Mouse (Mus musculus): Measurements from ENCODE around the gene Tnfsfm13. TPM values are rescaled to one million over a fixed set of nuclear protein-coding genes. Genes with fewer than 3 reads are reported as not detected.
"Not testable (repeated sequence)": the region's sequence is repeated elsewhere in the genome, so short reads cannot be mapped to it uniquely, and the experiment has no call there.

Gene Tnfsfm13
- polyA plus RNA-seq (2014; fragmentation: Nextera tagmentation; extraction: Ambion mirVana): 1.4 and 1.5 TPM in 2 replicates

DNA sequence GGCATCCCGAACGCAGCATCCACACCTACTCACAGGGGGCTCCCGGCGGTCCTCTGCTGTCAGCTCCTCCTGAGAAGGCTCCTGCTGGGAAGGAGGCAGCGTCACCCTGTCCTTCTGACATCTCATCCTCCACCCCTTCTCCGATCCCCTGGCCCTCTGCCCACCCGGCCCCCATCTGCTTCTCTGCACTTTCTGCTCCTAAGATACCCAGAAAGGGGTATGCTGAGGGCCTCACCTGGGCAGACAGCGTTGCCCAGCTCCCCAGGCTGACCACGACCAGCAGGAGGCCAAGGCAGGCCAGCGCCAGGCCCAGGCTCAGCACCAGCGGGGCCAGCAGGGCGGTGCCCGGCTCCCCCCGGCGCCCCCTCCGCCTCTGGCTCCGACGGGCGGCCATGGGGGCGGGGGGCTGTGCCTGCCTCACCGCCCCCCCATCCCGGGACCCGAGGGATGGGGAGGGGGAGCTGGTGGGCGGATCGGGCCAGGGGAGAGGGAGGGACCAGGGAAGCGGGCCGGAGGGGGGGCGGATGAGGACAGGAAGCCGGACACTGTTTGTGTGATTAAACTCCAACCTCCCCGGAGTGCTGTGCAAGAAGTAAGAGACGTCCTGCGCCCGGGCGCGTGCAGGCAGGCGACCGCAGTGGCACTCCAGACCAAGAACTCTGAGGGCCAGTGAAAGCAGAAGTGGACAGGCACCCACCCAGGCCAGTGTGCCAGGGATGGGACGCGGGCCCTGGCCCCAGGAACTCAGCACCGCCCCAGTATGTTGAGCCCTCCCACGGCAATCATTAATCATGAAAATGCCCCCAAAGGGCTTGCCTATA, at the start of gene Tnfsfm13, which contains the start of gene Tnfsf12:
Gene Tnfsfm13, minus strand, starts transcription at position 738 of the 821 bp plus-strand sequence.
Gene Tnfsf12, minus strand, starts transcription at position 489 of the 821 bp plus-strand sequence.
- no peak for ATAC-seq (ENCODE audit: insufficient read depth, low FRiP score, low TSS enrichment)

DNA sequence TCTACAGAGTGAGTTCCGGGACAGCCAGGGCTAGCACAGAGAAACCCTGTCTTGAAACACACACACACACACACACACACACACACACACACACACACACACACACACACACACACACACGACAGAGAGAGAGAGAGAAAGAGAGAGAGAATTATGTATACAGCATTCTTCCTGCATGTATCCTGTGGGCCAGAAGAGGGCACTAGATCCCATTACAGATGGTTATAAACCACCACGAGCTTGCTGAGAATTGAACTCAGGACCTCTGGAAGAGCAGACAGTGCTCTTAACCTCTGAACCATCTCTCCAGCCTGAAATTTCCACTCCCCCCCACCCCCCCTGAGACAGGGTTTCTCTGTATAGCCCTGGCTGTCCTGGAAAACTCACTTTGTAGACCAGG, 35.5 kb upstream of the Tnfsfm13 start:
- DNase-seq (ENCODE audit: low spot score); H3K27ac ChIP-seq (ENCODE audit: low read depth, low read length); H3K4me2 ChIP-seq (ENCODE audit: low read depth); H3K9me3 ChIP-seq (ENCODE audit: control insufficient read depth, low read length); H3K9ac ChIP-seq (ENCODE audit: low read length); H3K4me1 ChIP-seq (ENCODE audit: control insufficient read depth, insufficient read depth, low read length); H3K27me3 ChIP-seq (ENCODE audit: control insufficient read depth, insufficient read depth, low read length); H3K4me3 ChIP-seq (ENCODE audit: low read depth, low read length); ATAC-seq (ENCODE audit: insufficient read depth, low FRiP score, low TSS enrichment): not testable (repeated sequence)
- peaks cover 21% of the 10 kb centered on the region for H3K36me3 ChIP-seq (ENCODE audit: control insufficient read depth, insufficient read depth, low read length)
- 87% methylated on average over 2 of the region's 3 CpGs for WGBS

More for the DNA sequence above, at the start of gene Tnfsfm13, which contains the start of gene Tnfsf12:
- 0 out of 2 replicates have a peak, but pooled peaks cover 3% of the 10 kb centered on the region for H3K27me3 ChIP-seq (ENCODE audit: control insufficient read depth, insufficient read depth, low read length)
- H3K4me2 ChIP-seq (ENCODE audit: low read depth): peak within 1 kb of the TSS; percentile 84
- WGBS: under 1% methylated on average over 41 of the region's 41 CpGs
- no peaks in the 10 kb centered on the region for H3K9me3 ChIP-seq (ENCODE audit: control insufficient read depth, low read length)
- peak within 1 kb of the TSS; percentile 43 for H3K4me3 ChIP-seq (ENCODE audit: low read depth, low read length)
- peak; percentile 55 for DNase-seq (ENCODE audit: low spot score)
- peaks cover 9% of the 10 kb centered on the region; the same call in 1 of the 2 replicates for H3K4me1 ChIP-seq (ENCODE audit: control insufficient read depth, insufficient read depth, low read length)
- H3K9ac ChIP-seq (ENCODE audit: low read length): peak within 1 kb of the TSS; percentile 77
- no peaks in the 10 kb centered on the region for H3K36me3 ChIP-seq (ENCODE audit: control insufficient read depth, insufficient read depth, low read length)
- no peak within 1 kb of the TSS for H3K27ac ChIP-seq (ENCODE audit: low read depth, low read length)

DNA sequence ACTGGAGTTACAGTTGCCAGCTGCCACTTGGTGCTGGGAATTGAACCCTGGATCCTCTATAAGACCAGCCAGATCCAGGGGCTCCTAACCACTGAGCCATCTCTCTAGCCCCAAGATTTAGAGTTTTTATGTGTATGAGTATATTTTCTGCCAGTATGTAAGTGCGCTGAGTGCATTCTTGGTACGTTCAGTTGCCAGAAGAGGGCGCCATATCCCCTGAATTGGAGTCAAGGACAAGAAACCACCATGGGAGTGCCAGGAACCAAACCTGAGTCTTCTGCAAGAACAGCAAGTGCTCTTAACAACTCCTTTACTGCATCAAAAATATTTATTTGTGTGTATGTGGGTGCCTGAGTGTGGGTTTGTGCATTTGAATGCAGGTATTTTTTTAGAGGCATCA, 33.2 kb upstream of the Tnfsfm13 start:
- Histone ChIP-seq H3K9me3 (ENCODE audit: control insufficient read depth, low read length) (no peaks in the 10 kb centered on the region), H3K27me3 (ENCODE audit: control insufficient read depth, insufficient read depth, low read length) (no peaks in the 10 kb centered on the region), H3K4me1 (ENCODE audit: control insufficient read depth, insufficient read depth, low read length) (no peaks in the 10 kb centered on the region), H3K36me3 (ENCODE audit: control insufficient read depth, insufficient read depth, low read length) (0 out of 2 replicates have a peak, but pooled peaks cover 2% of the 10 kb centered on the region), H3K9ac (ENCODE audit: low read length) (no peak overlapping the region), H3K4me3 (ENCODE audit: low read depth, low read length) (no peak overlapping the region), H3K27ac (ENCODE audit: low read depth, low read length) (no peak overlapping the region), H3K4me2 (ENCODE audit: low read depth) (no peak overlapping the region)
- no peak for ATAC-seq (ENCODE audit: insufficient read depth, low FRiP score, low TSS enrichment)
- 19% methylated on average over 3 of the region's 3 CpGs for WGBS
- DNase-seq (ENCODE audit: low spot score): peak; percentile 49

DNA sequence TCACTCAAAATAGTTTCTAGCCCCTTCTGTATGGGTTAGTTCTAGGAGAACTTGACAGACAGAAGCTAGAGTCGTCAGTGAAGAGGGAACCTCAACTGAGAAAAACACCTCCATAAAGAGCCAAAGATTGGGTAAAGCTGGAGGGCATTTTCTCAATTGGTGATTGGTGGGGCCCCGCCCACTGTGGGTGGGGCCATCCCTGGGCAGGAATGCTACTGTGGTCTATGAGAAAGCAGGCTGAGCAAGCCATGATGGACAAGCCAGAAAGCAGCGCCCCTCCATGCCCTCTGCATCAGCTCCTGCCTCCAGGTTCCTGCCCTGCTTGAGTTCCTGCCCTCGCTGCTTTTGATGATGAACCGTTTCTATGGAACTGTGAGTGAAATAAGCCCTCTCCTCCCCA, 30.1 kb upstream of the Tnfsfm13 start:
- H3K36me3 ChIP-seq (ENCODE audit: control insufficient read depth, insufficient read depth, low read length): no peaks in the 10 kb centered on the region
- no peak for ATAC-seq (ENCODE audit: insufficient read depth, low FRiP score, low TSS enrichment)

DNA sequence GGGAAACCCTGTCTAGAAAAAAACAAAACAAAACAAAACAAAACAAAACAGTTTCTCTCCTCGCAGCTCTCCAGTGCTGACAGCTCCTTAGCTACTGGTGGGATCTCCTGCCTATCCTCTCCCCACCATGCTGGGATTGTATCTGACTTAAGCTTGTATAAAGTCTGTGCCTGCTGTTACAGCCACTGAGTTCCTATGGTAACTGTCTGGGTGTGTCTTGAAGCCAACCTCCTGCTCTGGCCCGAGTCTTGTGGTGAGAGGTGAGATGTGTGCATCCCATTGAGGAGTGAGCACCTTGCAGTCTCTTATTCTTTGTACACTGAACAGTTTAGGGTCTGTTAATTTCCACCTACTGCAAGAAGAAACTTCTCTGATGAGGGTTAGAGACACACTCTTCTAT, 27.2 kb upstream of the Tnfsfm13 start:
- no peak overlapping the region for H3K27ac ChIP-seq (ENCODE audit: low read depth, low read length)
- no peak for DNase-seq (ENCODE audit: low spot score)
- no peak overlapping the region for H3K4me3 ChIP-seq (ENCODE audit: low read depth, low read length)
- no peaks in the 10 kb centered on the region for H3K4me1 ChIP-seq (ENCODE audit: control insufficient read depth, insufficient read depth, low read length)
- H3K4me2 ChIP-seq (ENCODE audit: low read depth): no peak overlapping the region
- ATAC-seq (ENCODE audit: insufficient read depth, low FRiP score, low TSS enrichment): no peak
- no peaks in the 10 kb centered on the region for H3K27me3 ChIP-seq (ENCODE audit: control insufficient read depth, insufficient read depth, low read length)
- H3K36me3 ChIP-seq (ENCODE audit: control insufficient read depth, insufficient read depth, low read length): no peaks in the 10 kb centered on the region
- H3K9me3 ChIP-seq (ENCODE audit: control insufficient read depth, low read length): no peaks in the 10 kb centered on the region
- no peak overlapping the region for H3K9ac ChIP-seq (ENCODE audit: low read length)
- 57% methylated on average over 2 of the region's 2 CpGs for WGBS

More for the DNA sequence above, 30.1 kb upstream of the Tnfsfm13 start:
- no peak for DNase-seq (ENCODE audit: low spot score)
- Histone ChIP-seq H3K4me1 (ENCODE audit: control insufficient read depth, insufficient read depth, low read length) (no peaks in the 10 kb centered on the region), H3K27me3 (ENCODE audit: control insufficient read depth, insufficient read depth, low read length) (no peaks in the 10 kb centered on the region), H3K27ac (ENCODE audit: low read depth, low read length) (no peak overlapping the region), H3K9me3 (ENCODE audit: control insufficient read depth, low read length) (no peaks in the 10 kb centered on the region), H3K4me2 (ENCODE audit: low read depth) (no peak overlapping the region), H3K9ac (ENCODE audit: low read length) (no peak overlapping the region), H3K4me3 (ENCODE audit: low read depth, low read length) (no peak overlapping the region)
- 44% methylated on average over 5 of the region's 5 CpGs for WGBS

DNA sequence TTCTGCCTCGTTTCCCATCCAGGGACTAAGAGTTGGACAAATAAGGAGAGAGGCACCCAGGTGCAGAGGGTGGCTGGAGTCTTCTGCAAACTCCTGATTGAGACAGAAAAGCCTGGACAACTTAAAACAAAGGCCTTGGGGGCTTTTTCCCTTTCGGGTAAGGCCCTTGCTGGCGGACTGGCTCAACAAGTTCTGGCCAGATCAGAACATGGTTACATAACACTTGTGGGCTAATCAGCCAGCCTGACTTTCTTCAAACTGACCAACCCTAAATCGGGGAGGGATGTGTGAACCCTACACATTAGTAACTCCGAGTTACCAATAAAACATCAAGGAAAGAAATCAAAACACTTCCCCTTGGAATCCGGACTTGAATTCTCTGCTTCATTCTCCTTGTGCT, 25.0 kb upstream of the Tnfsfm13 start:
- Histone ChIP-seq H3K9ac (ENCODE audit: low read length) (no peak overlapping the region), H3K27me3 (ENCODE audit: control insufficient read depth, insufficient read depth, low read length) (no peaks in the 10 kb centered on the region), H3K4me2 (ENCODE audit: low read depth) (no peak overlapping the region), H3K4me1 (ENCODE audit: control insufficient read depth, insufficient read depth, low read length) (no peaks in the 10 kb centered on the region), H3K4me3 (ENCODE audit: low read depth, low read length) (no peak overlapping the region), H3K9me3 (ENCODE audit: control insufficient read depth, low read length) (no peaks in the 10 kb centered on the region), H3K27ac (ENCODE audit: low read depth, low read length) (no peak overlapping the region), H3K36me3 (ENCODE audit: control insufficient read depth, insufficient read depth, low read length) (no peaks in the 10 kb centered on the region)
- ATAC-seq (ENCODE audit: insufficient read depth, low FRiP score, low TSS enrichment): no peak
- 84% methylated on average over 6 of the region's 6 CpGs for WGBS
- no peak for DNase-seq (ENCODE audit: low spot score)

DNA sequence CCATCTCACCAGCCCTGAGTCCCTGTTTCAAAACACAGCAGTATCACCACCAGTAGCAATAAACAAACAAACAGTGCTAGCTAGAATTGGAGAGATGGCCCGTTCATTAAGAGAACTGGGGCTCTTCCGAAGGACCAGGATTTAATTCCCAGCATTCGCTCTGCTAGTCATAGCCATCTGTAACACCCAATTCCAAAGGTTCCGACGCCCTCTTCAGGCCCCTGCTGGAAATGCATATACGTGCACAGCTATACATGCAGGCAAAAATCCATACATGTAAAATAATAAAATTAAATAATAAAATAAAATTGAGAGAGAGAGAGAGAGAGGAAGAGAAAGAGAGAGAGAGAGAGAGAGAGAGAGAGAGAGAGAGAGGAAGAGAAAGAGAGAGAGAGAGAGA, 23.5 kb upstream of the Tnfsfm13 start:
- ATAC-seq (ENCODE audit: insufficient read depth, low FRiP score, low TSS enrichment) (no peak), DNase-seq (ENCODE audit: low spot score) (no peak)
- Histone ChIP-seq H3K4me3 (ENCODE audit: low read depth, low read length) (no peak overlapping the region), H3K9me3 (ENCODE audit: control insufficient read depth, low read length) (no peaks in the 10 kb centered on the region), H3K27me3 (ENCODE audit: control insufficient read depth, insufficient read depth, low read length) (no peaks in the 10 kb centered on the region), H3K36me3 (ENCODE audit: control insufficient read depth, insufficient read depth, low read length) (no peaks in the 10 kb centered on the region; the same call in 1 of the 2 replicates), H3K27ac (ENCODE audit: low read depth, low read length) (no peak overlapping the region), H3K9ac (ENCODE audit: low read length) (no peak overlapping the region), H3K4me1 (ENCODE audit: control insufficient read depth, insufficient read depth, low read length) (no peaks in the 10 kb centered on the region), H3K4me2 (ENCODE audit: low read depth) (no peak overlapping the region)
- 73% methylated on average over 6 of the region's 6 CpGs for WGBS

DNA sequence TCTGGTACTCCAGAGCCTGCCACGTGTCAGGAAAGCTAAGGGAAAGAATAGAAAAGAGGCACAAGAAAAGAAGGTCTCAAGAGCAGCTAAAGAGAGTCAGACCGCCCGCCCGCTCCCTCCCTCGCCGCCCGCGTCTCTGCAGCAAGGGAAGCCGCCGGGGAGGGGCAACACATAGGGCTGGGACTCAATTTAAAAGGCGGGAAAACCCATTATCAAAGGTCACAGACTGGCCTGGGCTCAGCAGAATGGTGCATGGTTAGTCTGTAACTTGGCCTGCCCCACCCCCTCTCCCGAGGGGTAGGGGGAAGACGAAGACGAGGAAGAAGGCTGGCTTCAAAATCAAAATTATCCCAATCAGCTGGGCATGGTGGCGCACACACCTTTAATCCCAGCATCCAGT, 22.8 kb upstream of the Tnfsfm13 start:
- Histone ChIP-seq H3K4me2 (ENCODE audit: low read depth) (no peak overlapping the region), H3K27me3 (ENCODE audit: control insufficient read depth, insufficient read depth, low read length) (no peaks in the 10 kb centered on the region), H3K4me3 (ENCODE audit: low read depth, low read length) (no peak overlapping the region), H3K9ac (ENCODE audit: low read length) (no peak overlapping the region), H3K36me3 (ENCODE audit: control insufficient read depth, insufficient read depth, low read length) (no peaks in the 10 kb centered on the region; the same call in 1 of the 2 replicates), H3K27ac (ENCODE audit: low read depth, low read length) (no peak overlapping the region), H3K4me1 (ENCODE audit: control insufficient read depth, insufficient read depth, low read length) (no peaks in the 10 kb centered on the region), H3K9me3 (ENCODE audit: control insufficient read depth, low read length) (no peaks in the 10 kb centered on the region)
- DNase-seq (ENCODE audit: low spot score): no peak
- 32% methylated on average over 15 of the region's 15 CpGs for WGBS
- no peak for ATAC-seq (ENCODE audit: insufficient read depth, low FRiP score, low TSS enrichment)

DNA sequence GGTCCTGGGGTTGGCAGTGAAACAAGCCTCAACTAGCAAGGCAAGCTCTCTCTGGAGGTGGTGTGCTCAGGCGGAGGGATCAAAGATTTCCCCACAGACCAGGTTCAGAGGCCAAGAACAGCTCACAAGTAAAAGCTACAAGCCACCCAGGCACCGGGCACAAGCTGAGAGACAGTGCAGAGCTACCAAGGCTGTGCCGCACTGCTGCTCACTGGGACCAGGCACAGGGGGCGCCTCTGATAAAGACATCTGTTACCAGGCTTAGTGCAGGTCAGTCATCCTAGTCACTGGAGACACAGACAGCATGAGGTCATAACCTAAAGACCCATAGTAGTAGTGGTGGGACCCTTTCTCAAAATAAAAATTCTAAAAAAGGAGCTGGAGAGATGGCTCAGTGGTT, 21.1 kb upstream of the Tnfsfm13 start:
- H3K9me3 ChIP-seq (ENCODE audit: control insufficient read depth, low read length): no peaks in the 10 kb centered on the region
- H3K27me3 ChIP-seq (ENCODE audit: control insufficient read depth, insufficient read depth, low read length): no peaks in the 10 kb centered on the region
- no peak overlapping the region for H3K27ac ChIP-seq (ENCODE audit: low read depth, low read length)
- no peak overlapping the region for H3K9ac ChIP-seq (ENCODE audit: low read length)
- H3K4me1 ChIP-seq (ENCODE audit: control insufficient read depth, insufficient read depth, low read length): no peaks in the 10 kb centered on the region
- ATAC-seq (ENCODE audit: insufficient read depth, low FRiP score, low TSS enrichment) (no peak), DNase-seq (ENCODE audit: low spot score) (no peak)
- H3K4me2 ChIP-seq (ENCODE audit: low read depth): no peak overlapping the region
- WGBS: 71% methylated on average over 4 of the region's 4 CpGs
- H3K4me3 ChIP-seq (ENCODE audit: low read depth, low read length): no peak overlapping the region
- no peaks in the 10 kb centered on the region; the same call in 1 of the 2 replicates for H3K36me3 ChIP-seq (ENCODE audit: control insufficient read depth, insufficient read depth, low read length)

All from neural tube, embryonic 11.5 days (tissue).